Mouse (Mus musculus) testis, adult 2 months (tissue): Measurements from ENCODE around the gene Cacna2d1.

Experiments
- CTCF ChIP-seq: fragments of 200-500 bp; IDR thresholded peaks from 2 replicates; pipeline ENCODE4 v1.5.1; 2012; ENCODE audit warnings: low read depth, mild to moderate bottlenecking, inconsistent platforms, low read length, moderate library complexity; ENCODE audit not compliant: control insufficient read depth, insufficient read depth, insufficient replicate concordance
- POLR2A ChIP-seq: fragments of 200-500 bp; IDR thresholded peaks from 2 replicates; pipeline ENCODE4 v1.6.1; 2012; ENCODE audit warnings: low read depth, mild to moderate bottlenecking, inconsistent platforms, low read length, moderate library complexity; ENCODE audit not compliant: control insufficient read depth

GRCm38 (mm10) chr5:16309168-16310006 lies 374.9 kb downstream of the Cacna2d1 start:
- TF ChIP-seq CTCF (peak; percentile 21; the same call in 1 of the 2 replicates), POLR2A (no peak)
